Mouse (Mus musculus) urinary bladder, adult 2 months (tissue): ENCODE measurements around the gene Oip5. TPM values are rescaled to one million over a fixed set of nuclear protein-coding genes. Genes with fewer than 3 reads are reported as not detected.
A peak's percentile ranks its signal among the peaks of the same experiment; 100 is the strongest.

Experiments
- DNase-seq: peaks from one replicate; pipeline ENCODE4 v3.0.0; 2022; ENCODE audit warnings: low spot score
- polyA plus RNA-seq: library from polyadenylated mRNA; depleted of rRNA; stranded (reverse); fragments of >200 nt; gene quantifications from 2 replicates; pipeline ENCODE4 v1.2.3, GENCODE M21; 2012; rRNA removed

Gene Oip5
- polyA plus RNA-seq, 1 experiment, result 3.6 TPM

GRCm38 (mm10) chr2:119587383-119587782 lies 30.9 kb downstream of the Oip5 start:
- peak; percentile 34 for DNase-seq

- no peak for DNase-seq
These were observed 34.0 kb downstream of the Oip5 start for GRCm38 (mm10) chr2:119584282-119584681.

GRCm38 (mm10) chr2:119583439-119583838 lies 34.8 kb downstream of the Oip5 start:
- no peak for DNase-seq

- no peak for DNase-seq
These were observed 36.7 kb downstream of the Oip5 start for GRCm38 (mm10) chr2:119581571-119581970.

GRCm38 (mm10) chr2:119572471-119572870 lies 45.8 kb downstream of the Oip5 start:
- DNase-seq, result no peak

GRCm38 (mm10) chr2:119566182-119566855 lies 52.0 kb downstream of the Oip5 start:
- no peak for DNase-seq

GRCm38 (mm10) chr2:119565284-119565683 lies 53.0 kb downstream of the Oip5 start:
- no peak for DNase-seq

GRCm38 (mm10) chr2:119561794-119562193 lies 56.5 kb downstream of the Oip5 start:
- DNase-seq, result no peak

Other genes with a start within 250 kb of the Oip5 start
- gene Ino80, start 140.8 kb downstream of the Oip5 start, polyA plus RNA-seq, result 11.1 and 13.1 TPM in 2 replicates
- 3.1 TPM in 2 replicates for gene Exd1, start 70.8 kb downstream of the Oip5 start, polyA plus RNA-seq
- 133 and 134 TPM in 2 replicates for gene Chp1, start 70.8 kb downstream of the Oip5 start, polyA plus RNA-seq
- gene Nusap1, start 171 bp downstream of the Oip5 start, polyA plus RNA-seq, result 1.6 TPM in 2 replicates
- 18.4 and 20.0 TPM in 2 replicates for gene Ndufaf1, start 44.4 kb upstream of the Oip5 start, polyA plus RNA-seq
- 17.4 and 21.7 TPM in 2 replicates for gene Rtf1, start 56.6 kb upstream of the Oip5 start, polyA plus RNA-seq
- gene Itpka, start 123.9 kb upstream of the Oip5 start, polyA plus RNA-seq, result 0.55 and 0.75 TPM in 2 replicates
- 0.19 and 0.34 TPM in 2 replicates for gene Ltk, start 142.0 kb upstream of the Oip5 start, polyA plus RNA-seq
- gene Rpap1, start 169.1 kb upstream of the Oip5 start, polyA plus RNA-seq, result 12.0 and 13.7 TPM in 2 replicates
- gene Tyro3, start 179.3 kb upstream of the Oip5 start, polyA plus RNA-seq, result 30.0 and 38.1 TPM in 2 replicates